Mouse (Mus musculus): ENCODE data around the gene Krtap10-4.
"Not testable (repeated sequence)": the region's sequence is repeated elsewhere in the genome, so short reads cannot be mapped to it uniquely, and the experiment has no call there.

Krtap10-4 gene

GRCm38 (mm10) chr10:77826951-77827350 is at the start of gene Krtap10-4:
Gene Krtap10-4, minus strand, starts transcription at chr10:77827095.
- DNase-seq: no peak

GRCm38 (mm10) chr10:77869651-77870050 is 42.8 kb upstream of the Krtap10-4 start:
- DNase-seq: no peak

- no peak for DNase-seq
These were observed 40.7 kb upstream of the Krtap10-4 start for GRCm38 (mm10) chr10:77867546-77867945.

GRCm38 (mm10) chr10:77864762-77865143 is 37.9 kb upstream of the Krtap10-4 start:
- no peak for DNase-seq

GRCm38 (mm10) chr10:77864067-77864761 is 37.3 kb upstream of the Krtap10-4 start:
- no peak for DNase-seq

GRCm38 (mm10) chr10:77861675-77862074 is 34.8 kb upstream of the Krtap10-4 start, which contains the start of gene Gm3285:
Gene Gm3285, plus strand, starts transcription at chr10:77861975.
- no peak for DNase-seq

GRCm38 (mm10) chr10:77852559-77852958 is 25.7 kb upstream of the Krtap10-4 start, which contains the start of gene Gm10318:
Gene Gm10318, plus strand, starts transcription at chr10:77852859.
- no peak for DNase-seq

- no peak for DNase-seq
These were observed 20.6 kb upstream of the Krtap10-4 start for GRCm38 (mm10) chr10:77847538-77847937.

- DNase-seq: no peak
These were observed 20.1 kb upstream of the Krtap10-4 start for GRCm38 (mm10) chr10:77846961-77847360.

GRCm38 (mm10) chr10:77846503-77846902 is 19.6 kb upstream of the Krtap10-4 start, which contains the start of gene Gm36176:
Gene Gm36176, plus strand, starts transcription at chr10:77846803.
- no peak for DNase-seq

- no peak for DNase-seq
These were observed 12.1 kb upstream of the Krtap10-4 start for GRCm38 (mm10) chr10:77839006-77839405.

GRCm38 (mm10) chr10:77835647-77836046 is 8.8 kb upstream of the Krtap10-4 start, which contains the start of gene Krtap10-10:
Gene Krtap10-10, plus strand, starts transcription at chr10:77835947.
- peak; percentile 12 for DNase-seq

GRCm38 (mm10) chr10:77819203-77819602 is 7.7 kb downstream of the Krtap10-4 start:
- DNase-seq: no peak

- no peak for DNase-seq
These were observed 8.4 kb downstream of the Krtap10-4 start for GRCm38 (mm10) chr10:77818523-77818922.

GRCm38 (mm10) chr10:77815514-77815913 is 11.4 kb downstream of the Krtap10-4 start:
- no peak for DNase-seq

GRCm38 (mm10) chr10:77814382-77814781 is 12.5 kb downstream of the Krtap10-4 start, which contains the start of gene Gm2696:
Gene Gm2696, plus strand, starts transcription at chr10:77814682.
- no peak for DNase-seq

- DNase-seq: no peak
These were observed 15.2 kb downstream of the Krtap10-4 start, which contains the start of gene Gm9507 for GRCm38 (mm10) chr10:77811743-77812142. Gene Gm9507, minus strand, starts transcription at chr10:77811843.

- DNase-seq: no peak
These were observed 22.8 kb downstream of the Krtap10-4 start for GRCm38 (mm10) chr10:77804095-77804494.

GRCm38 (mm10) chr10:77798921-77799508 is 27.9 kb downstream of the Krtap10-4 start, which contains the start of gene Gm19668:
Gene Gm19668, minus strand, starts transcription at chr10:77799133.
- DNase-seq: no peak

- not testable (repeated sequence) for DNase-seq
These were observed 28.6 kb downstream of the Krtap10-4 start for GRCm38 (mm10) chr10:77798164-77798920.

GRCm38 (mm10) chr10:77797677-77798076 is 29.2 kb downstream of the Krtap10-4 start:
- DNase-seq: no peak

- DNase-seq: no peak
These were observed 31.9 kb downstream of the Krtap10-4 start, which contains the start of gene Gm9639 for GRCm38 (mm10) chr10:77794976-77795375. Gene Gm9639, minus strand, starts transcription at chr10:77795076.

GRCm38 (mm10) chr10:77788621-77789020 is 38.3 kb downstream of the Krtap10-4 start:
- no peak for DNase-seq

Data from right cerebral cortex, adult 18-20 months (tissue).